Comparison of ENCODE assay signal across 27 mouse cellular contexts in the genomic region with DNA sequence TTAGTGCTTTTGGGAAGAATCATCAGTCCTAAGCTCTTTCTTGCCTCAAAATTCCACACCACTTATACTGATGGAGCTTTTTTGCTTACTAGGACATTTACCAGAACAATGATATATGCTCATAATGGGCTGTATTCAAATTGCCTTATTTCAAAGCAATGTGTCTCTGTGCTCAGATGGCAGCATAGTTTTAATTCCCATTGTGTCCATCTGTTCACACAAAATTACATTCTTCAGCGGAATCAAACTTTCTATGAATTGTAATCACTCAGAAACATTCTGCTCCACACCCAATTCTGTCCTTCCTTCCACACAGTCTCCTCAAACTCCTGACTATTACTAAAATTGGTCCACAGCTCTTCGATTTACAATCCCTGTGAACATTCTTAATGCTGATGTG.
"Had no signal": no experiment of that assay in that cellular context is flagged by ENCODE, and none has a peak within 500 bp of the region (broad histone marks: within the 10 kb centered on the region; RNA-seq: fewer than 3 reads in every experiment).

No protein-coding gene starts in this region.

- H3K27me3 ChIP-seq: embryonic facial prominence, embryonic 12.5 days; embryonic facial prominence, embryonic 13.5 days; embryonic facial prominence, embryonic 15.5 days; forebrain, embryonic 12.5 days; forebrain, embryonic 13.5 days had no signal

- H3K4me1 ChIP-seq: forebrain, embryonic 10.5 days; forebrain, embryonic 12.5 days; heart, embryonic 10.5 days had no signal

- DNase-seq: cerebellum, adult 8-10 months; cerebellum, adult 9-10 months; cerebellum, adult 9-11 months; cerebellum, postnatal 10 days; cerebellum, postnatal 14 days; cerebellum, postnatal 25 days; cerebellum, postnatal 36 days; embryo, embryonic 11 days; gastrocnemius, adult 2 months; gastrocnemius, postnatal 10 days; gastrocnemius, postnatal 14 days; gastrocnemius, postnatal 25 days; gastrocnemius, postnatal 36 days; heart, adult 11 months; heart, adult 18-20 months; heart, adult 2 months had no signal

- H3K36me3 ChIP-seq: embryonic facial prominence, embryonic 10.5 days; embryonic facial prominence, embryonic 12.5 days; embryonic facial prominence, embryonic 13.5 days; embryonic facial prominence, embryonic 15.5 days; forebrain, embryonic 10.5 days; forebrain, embryonic 12.5 days; heart, embryonic 10.5 days had no signal

- H3K4me3 ChIP-seq: embryonic facial prominence, embryonic 10.5 days; embryonic facial prominence, embryonic 12.5 days; embryonic facial prominence, embryonic 13.5 days; embryonic facial prominence, embryonic 15.5 days; erythroblast, embryonic 14.5 days; forebrain, embryonic 10.5 days; forebrain, embryonic 12.5 days; forebrain, embryonic 13.5 days; gastrocnemius, adult 2 months; heart, adult 2 months; heart, embryonic 10.5 days had no signal

- H3K9ac ChIP-seq: embryonic facial prominence, embryonic 12.5 days; embryonic facial prominence, embryonic 13.5 days; embryonic facial prominence, embryonic 15.5 days; forebrain, embryonic 12.5 days; forebrain, embryonic 13.5 days had no signal

- H3K4me2 ChIP-seq: embryonic facial prominence, embryonic 12.5 days; embryonic facial prominence, embryonic 13.5 days; embryonic facial prominence, embryonic 15.5 days; forebrain, embryonic 12.5 days; forebrain, embryonic 13.5 days had no signal

- H3K27ac ChIP-seq: embryonic facial prominence, embryonic 10.5 days; embryonic facial prominence, embryonic 12.5 days; embryonic facial prominence, embryonic 13.5 days; embryonic facial prominence, embryonic 15.5 days; forebrain, embryonic 10.5 days; forebrain, embryonic 12.5 days; forebrain, embryonic 13.5 days; gastrocnemius, adult 2 months; heart, adult 2 months; heart, embryonic 10.5 days had no signal

- H3K9me3 ChIP-seq: embryonic facial prominence, embryonic 10.5 days; embryonic facial prominence, embryonic 12.5 days; embryonic facial prominence, embryonic 13.5 days; embryonic facial prominence, embryonic 15.5 days; forebrain, embryonic 10.5 days; forebrain, embryonic 12.5 days; forebrain, embryonic 13.5 days; heart, embryonic 10.5 days had no signal

- ATAC-seq: forebrain, embryonic 13.5 days; forebrain, embryonic 14.5 days; forebrain, embryonic 16.5 days had no signal
